Mouse (Mus musculus) forebrain, embryonic 12.5 days (tissue): ENCODE data around the gene Nlrp6. TPM values are rescaled to one million over a fixed set of nuclear protein-coding genes. Genes with fewer than 3 reads are reported as not detected.

Experiments
- ATAC-seq: fragments of 200-750 bp; cut with Nextera tagmentation; 2 replicates; pipeline ENCODE4 v1.8.0; 2017; ENCODE audit warnings: moderate TSS enrichment; ENCODE audit not compliant: low FRiP score
- H3K27ac ChIP-seq: fragments of 300-500 bp; sonication (generic); 2 replicates; pipeline ENCODE4 v1.5.1; 2016; ENCODE audit warnings: mild to moderate bottlenecking
- H3K27me3 ChIP-seq: fragments of 300-500 bp; sonication (generic); 2 replicates; pipeline ENCODE4 v1.6.1; 2016; ENCODE audit warnings: mild to moderate bottlenecking
- H3K36me3 ChIP-seq: fragments of 300-500 bp; sonication (generic); replicated peaks from 2 replicates; pipeline ENCODE4 v1.6.1; 2016; ENCODE audit warnings: mild to moderate bottlenecking
- H3K4me1 ChIP-seq: fragments of 300-500 bp; sonication (generic); 2 replicates; pipeline ENCODE4 v1.6.1; 2016
- H3K4me2 ChIP-seq: fragments of 300-500 bp; sonication (generic); 2 replicates; pipeline ENCODE4 v1.6.1; 2016; ENCODE audit warnings: mild to moderate bottlenecking, moderate library complexity
- H3K4me3 ChIP-seq: fragments of 300-500 bp; sonication (generic); replicated peaks from 2 replicates; pipeline ENCODE4 v1.5.1; 2016; ENCODE audit warnings: mild to moderate bottlenecking
- H3K9ac ChIP-seq: fragments of 300-500 bp; sonication (generic); 2 replicates; pipeline ENCODE4 v1.6.1; 2016; ENCODE audit warnings: mild to moderate bottlenecking
- H3K9me3 ChIP-seq: fragments of 300-500 bp; sonication (generic); 2 replicates; pipeline ENCODE4 v1.6.1; 2016
- WGBS: fragments of 180-500 bp; shearing (Covaris S2); methylation state at CpG from one replicate; pipeline ENCODE4 v1.1.7; 2016; 5-methylcytosine and 5-hydroxymethylcytosine counted together
- polyA plus RNA-seq: library from polyadenylated mRNA; unstranded; fragments of >200 nt; fragmentation: Nextera tagmentation; extraction: Ambion mirVana; gene quantifications from 2 replicates; pipeline ENCODE4 v1.2.1, GENCODE M21; 2016

Nlrp6 gene
- polyA plus RNA-seq, 1 experiment from 2014 or later: 0.17 TPM

DNA sequence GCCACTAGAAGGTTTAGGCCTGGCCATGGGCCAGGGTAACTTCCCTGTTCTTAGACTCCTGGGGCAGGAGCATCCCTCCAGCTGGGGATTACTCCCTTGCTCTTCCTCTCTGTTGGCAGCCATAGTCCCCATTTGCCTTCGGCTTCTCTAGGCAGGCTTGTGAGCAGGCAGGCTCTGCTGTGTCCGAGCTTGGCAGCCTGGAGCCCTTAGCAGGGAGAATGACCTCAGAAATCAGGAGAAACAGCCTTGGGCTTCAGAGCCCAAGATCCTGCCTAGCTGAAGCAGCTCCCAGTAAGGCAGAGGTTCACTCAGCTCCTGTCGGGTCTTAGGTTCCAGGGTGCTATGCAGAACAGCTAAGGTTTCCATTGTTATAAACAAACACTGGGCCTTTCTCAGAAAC, 21.6 kb upstream of the Nlrp6 start:
- Histone ChIP-seq H3K27me3 (no peaks in the 10 kb centered on the region), H3K27ac (no peak overlapping the region), H3K4me3 (no peak overlapping the region), H3K4me2 (no peak overlapping the region), H3K36me3 (peaks cover 48% of the 10 kb centered on the region), H3K4me1 (no peaks in the 10 kb centered on the region), H3K9ac (no peak overlapping the region), H3K9me3 (no peaks in the 10 kb centered on the region)
- ATAC-seq: no peak
- WGBS: 85% methylated on average over 3 of the region's 3 CpGs

GRCm38 (mm10) chr7:140900220-140900619, 20.5 kb upstream of the Nlrp6 start, which contains the start of gene Cox8b:
TSS of gene Cox8b (minus strand) at chr7:140900446.
- Histone ChIP-seq H3K4me2 (no peak within 1 kb of the TSS), H3K9ac (no peak within 1 kb of the TSS), H3K27me3 (no peaks in the 10 kb centered on the region), H3K27ac (no peak within 1 kb of the TSS), H3K9me3 (no peaks in the 10 kb centered on the region), H3K36me3 (peaks cover 39% of the 10 kb centered on the region), H3K4me3 (no peak within 1 kb of the TSS), H3K4me1 (no peaks in the 10 kb centered on the region)
- ATAC-seq: no peak
- WGBS: 87% methylated on average over 10 of the region's 10 CpGs

GRCm38 (mm10) chr7:140902036-140902875, 18.4 kb upstream of the Nlrp6 start:
- Histone ChIP-seq H3K4me3 (no peak overlapping the region), H3K36me3 (peaks cover 22% of the 10 kb centered on the region), H3K27me3 (no peaks in the 10 kb centered on the region), H3K4me2 (no peak overlapping the region), H3K27ac (no peak overlapping the region), H3K9ac (no peak overlapping the region), H3K4me1 (no peaks in the 10 kb centered on the region), H3K9me3 (no peaks in the 10 kb centered on the region)
- 71% methylated on average over 15 of the region's 15 CpGs for WGBS
- ATAC-seq: no peak

DNA sequence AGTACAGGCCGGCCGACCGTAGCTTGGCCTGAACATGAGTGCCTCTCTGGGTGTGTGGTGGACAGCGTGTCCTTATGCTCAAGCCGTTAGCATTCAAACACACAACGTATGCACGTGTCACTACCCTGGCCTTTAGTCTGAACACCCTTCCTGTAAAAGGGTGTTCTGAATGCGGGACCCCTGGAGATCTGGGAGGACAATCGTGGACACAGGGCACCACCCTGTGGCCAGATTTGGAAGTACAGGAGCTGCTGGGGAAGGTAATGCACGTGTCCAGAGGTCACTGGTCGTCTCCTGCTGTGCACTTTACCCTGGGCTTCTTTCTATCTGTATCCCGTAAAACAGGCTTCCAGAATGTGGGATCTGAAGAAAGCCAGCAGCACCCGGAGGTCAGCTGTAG, 17.5 kb upstream of the Nlrp6 start:
- Histone ChIP-seq H3K9me3 (no peaks in the 10 kb centered on the region), H3K4me2 (no peak overlapping the region), H3K4me1 (no peaks in the 10 kb centered on the region), H3K27ac (no peak overlapping the region), H3K36me3 (peaks cover 13% of the 10 kb centered on the region), H3K9ac (no peak overlapping the region), H3K4me3 (no peak overlapping the region), H3K27me3 (no peaks in the 10 kb centered on the region)
- WGBS: 24% methylated on average over 13 of the region's 13 CpGs
- peak; percentile 46; the same call in 1 of the 2 replicates for ATAC-seq

DNA sequence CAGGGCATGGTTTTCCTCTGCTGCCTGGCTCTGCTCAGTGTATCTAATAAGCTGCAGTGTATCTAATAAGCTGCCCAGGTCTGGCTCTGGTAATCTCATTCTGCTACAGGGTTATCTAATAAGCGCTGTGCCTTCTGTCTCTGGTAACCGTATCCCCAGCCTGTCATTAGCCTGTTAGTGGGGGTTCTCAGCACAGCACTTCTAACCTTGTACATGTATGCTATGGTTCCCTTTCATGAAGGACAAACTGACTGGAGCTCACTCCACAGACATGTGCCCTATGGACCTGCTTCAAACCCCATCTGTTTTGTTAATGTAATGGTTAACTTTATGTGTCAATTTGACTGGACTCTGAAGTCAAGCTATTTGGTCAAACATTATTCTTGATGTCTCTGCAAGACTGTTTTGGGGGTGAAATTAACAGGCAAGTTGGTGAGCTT, 15.0 kb upstream of the Nlrp6 start:
- no peak for ATAC-seq
- no peaks in the 10 kb centered on the region for H3K36me3 ChIP-seq
- peaks cover 4% of the 10 kb centered on the region; the same call in 1 of the 2 replicates for H3K4me1 ChIP-seq
- H3K27me3 ChIP-seq: no peaks in the 10 kb centered on the region
- H3K9ac ChIP-seq: no peak overlapping the region
- no peaks in the 10 kb centered on the region for H3K9me3 ChIP-seq
- H3K4me2 ChIP-seq: no peak overlapping the region
- 94% methylated on average over 2 of the region's 2 CpGs for WGBS
- H3K4me3 ChIP-seq: no peak overlapping the region
- H3K27ac ChIP-seq: no peak overlapping the region

GRCm38 (mm10) chr7:140907131-140907530, 13.6 kb upstream of the Nlrp6 start:
- Histone ChIP-seq H3K4me2 (no peak overlapping the region), H3K36me3 (no peaks in the 10 kb centered on the region), H3K9ac (no peak overlapping the region), H3K4me3 (no peak overlapping the region), H3K27ac (no peak overlapping the region), H3K9me3 (no peaks in the 10 kb centered on the region), H3K4me1 (peaks cover 4% of the 10 kb centered on the region; the same call in 1 of the 2 replicates), H3K27me3 (no peaks in the 10 kb centered on the region)
- 87% methylated on average over 13 of the region's 13 CpGs for WGBS
- no peak for ATAC-seq

DNA sequence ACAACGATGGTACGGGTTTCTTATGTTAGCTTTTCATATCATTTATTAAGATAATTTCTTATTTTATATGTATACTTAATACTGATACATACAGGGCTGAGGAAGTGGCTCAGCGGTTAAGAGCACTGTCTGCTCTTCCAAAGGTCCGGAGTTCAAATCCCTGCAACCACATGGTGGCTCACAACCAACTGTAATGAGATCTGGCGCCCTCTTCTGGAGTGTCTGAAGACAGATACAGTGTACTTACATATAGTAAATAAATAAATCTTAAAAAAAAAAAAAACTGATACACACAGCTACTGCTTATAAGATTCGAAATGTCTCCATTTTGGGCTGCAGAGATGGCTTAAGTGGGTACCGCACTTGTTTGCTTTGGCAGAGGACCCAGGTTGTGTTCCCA, 13.0 kb upstream of the Nlrp6 start:
- H3K27ac ChIP-seq: no peak overlapping the region
- no peak overlapping the region for H3K9ac ChIP-seq
- H3K4me2 ChIP-seq: no peak overlapping the region
- no peaks in the 10 kb centered on the region for H3K36me3 ChIP-seq
- 90% methylated on average over 7 of the region's 7 CpGs for WGBS
- H3K9me3 ChIP-seq: no peaks in the 10 kb centered on the region
- no peak for ATAC-seq
- peaks cover 4% of the 10 kb centered on the region; the same call in 1 of the 2 replicates for H3K4me1 ChIP-seq
- H3K27me3 ChIP-seq: no peaks in the 10 kb centered on the region
- H3K4me3 ChIP-seq: no peak overlapping the region

- Histone ChIP-seq H3K4me3 (no peak overlapping the region), H3K4me1 (peaks cover 4% of the 10 kb centered on the region; the same call in 1 of the 2 replicates), H3K4me2 (peak overlapping the region; percentile 61; the same call in 1 of the 2 replicates), H3K36me3 (no peaks in the 10 kb centered on the region), H3K9ac (no peak overlapping the region; the same call in 1 of the 2 replicates), H3K27me3 (no peaks in the 10 kb centered on the region), H3K9me3 (no peaks in the 10 kb centered on the region), H3K27ac (no peak overlapping the region)
- no peak for ATAC-seq
- WGBS: 52% methylated on average over 7 of the region's 7 CpGs
Observed at GRCm38 (mm10) chr7:140908181-140908580, 12.5 kb upstream of the Nlrp6 start.

- no peak overlapping the region for H3K27ac ChIP-seq
- H3K9me3 ChIP-seq: no peaks in the 10 kb centered on the region
- no peaks in the 10 kb centered on the region for H3K27me3 ChIP-seq
- peak overlapping the region; percentile 61 for H3K4me2 ChIP-seq
- under 1% methylated on average over 19 of the region's 19 CpGs for WGBS
- peak overlapping the region; percentile 12; the same call in 1 of the 2 replicates for H3K9ac ChIP-seq
- peak; percentile 57; the same call in 1 of the 2 replicates for ATAC-seq
- H3K36me3 ChIP-seq: no peaks in the 10 kb centered on the region
- peak overlapping the region; percentile 34 for H3K4me3 ChIP-seq
- peaks cover 4% of the 10 kb centered on the region; the same call in 1 of the 2 replicates for H3K4me1 ChIP-seq
Observed at GRCm38 (mm10) chr7:140908634-140909107, 12.0 kb upstream of the Nlrp6 start.

DNA sequence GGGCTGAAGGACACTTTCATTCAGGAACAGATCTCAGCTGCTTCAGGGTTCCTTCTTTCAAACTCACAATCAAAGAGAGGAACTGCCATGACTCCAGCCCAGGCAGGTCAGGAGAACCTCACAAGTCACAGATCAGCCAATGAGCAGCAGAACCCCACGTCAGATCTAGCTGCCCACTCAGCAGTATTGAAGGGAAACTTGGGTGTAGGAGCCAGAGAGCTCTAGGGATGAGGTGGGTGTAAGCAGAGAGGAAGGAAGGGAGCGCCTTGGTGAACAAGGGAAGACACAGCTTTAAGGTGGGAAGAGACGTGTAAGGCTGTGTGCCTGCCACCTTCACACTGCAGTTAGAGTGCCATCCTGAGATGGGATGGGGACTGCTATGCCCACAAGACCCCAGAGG, 8.4 kb upstream of the Nlrp6 start:
- H3K4me1 ChIP-seq: peaks cover 4% of the 10 kb centered on the region; the same call in 1 of the 2 replicates
- no peak overlapping the region for H3K27ac ChIP-seq
- no peak for ATAC-seq
- H3K9me3 ChIP-seq: no peaks in the 10 kb centered on the region
- H3K9ac ChIP-seq: no peak overlapping the region; the same call in 1 of the 2 replicates
- no peak overlapping the region for H3K4me3 ChIP-seq
- H3K4me2 ChIP-seq: no peak overlapping the region
- no peaks in the 10 kb centered on the region; the same call in 1 of the 2 replicates for H3K27me3 ChIP-seq
- WGBS: 75% methylated on average over 3 of the region's 3 CpGs
- no peaks in the 10 kb centered on the region for H3K36me3 ChIP-seq

GRCm38 (mm10) chr7:140912846-140913482, 7.7 kb upstream of the Nlrp6 start:
- no peak overlapping the region for H3K4me2 ChIP-seq
- ATAC-seq: no peak

DNA sequence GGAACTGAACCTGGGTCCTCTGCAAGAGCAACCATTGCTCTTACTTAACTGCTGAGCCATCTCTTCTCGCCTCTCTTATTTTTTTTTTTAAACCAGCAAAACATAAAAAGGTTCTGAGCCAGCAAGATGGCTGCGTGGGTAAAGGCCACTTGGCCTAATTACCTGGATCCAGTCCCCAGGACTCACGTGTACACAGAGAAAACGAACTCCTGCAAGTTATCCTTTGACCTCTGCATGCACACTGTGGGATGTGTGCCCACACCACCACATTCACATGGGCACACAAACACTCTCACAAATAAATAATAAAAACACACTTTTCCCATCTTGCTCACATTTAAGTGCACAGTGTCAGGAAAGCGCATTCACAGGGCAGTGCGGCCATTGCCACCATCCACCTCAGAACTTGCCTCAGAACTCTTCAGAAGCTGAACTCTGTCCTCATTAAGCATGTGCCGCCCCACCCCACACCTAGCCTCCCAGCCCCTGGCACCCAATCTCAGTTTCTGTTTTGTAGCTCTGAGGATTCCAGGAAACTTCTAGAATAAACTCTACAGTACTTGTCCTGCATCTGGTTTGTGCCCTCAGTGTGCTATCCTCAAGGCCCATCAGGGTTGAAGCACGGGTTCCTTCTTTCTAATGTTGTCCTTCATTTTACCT, 6.5 kb upstream of the Nlrp6 start:
- no peak for ATAC-seq
- Histone ChIP-seq H3K27ac (no peak overlapping the region), H3K36me3 (no peaks in the 10 kb centered on the region), H3K4me1 (no peaks in the 10 kb centered on the region), H3K9me3 (no peaks in the 10 kb centered on the region), H3K27me3 (peaks cover 8% of the 10 kb centered on the region), H3K4me3 (no peak overlapping the region), H3K9ac (no peak overlapping the region), H3K4me2 (no peak overlapping the region)
- WGBS: 88% methylated on average over 8 of the region's 8 CpGs

More at GRCm38 (mm10) chr7:140912846-140913482, 7.7 kb upstream of the Nlrp6 start:
- Histone ChIP-seq H3K4me1 (peaks cover 4% of the 10 kb centered on the region; the same call in 1 of the 2 replicates), H3K27ac (no peak overlapping the region), H3K36me3 (no peaks in the 10 kb centered on the region), H3K4me3 (no peak overlapping the region), H3K9ac (no peak overlapping the region), H3K9me3 (no peaks in the 10 kb centered on the region), H3K27me3 (peaks cover under 1% of the 10 kb centered on the region; the same call in 1 of the 2 replicates)
- 86% methylated on average over 5 of the region's 5 CpGs for WGBS
